Mouse (Mus musculus): ENCODE measurements around the gene Tigd3. TPM values are rescaled to one million over a fixed set of nuclear protein-coding genes. Genes with fewer than 3 reads are reported as not detected.

The Tigd3 gene
- total and polyA plus RNA-seq, 3 experiments: 2.1 to 2.2 TPM; not detected in 1

DNA sequence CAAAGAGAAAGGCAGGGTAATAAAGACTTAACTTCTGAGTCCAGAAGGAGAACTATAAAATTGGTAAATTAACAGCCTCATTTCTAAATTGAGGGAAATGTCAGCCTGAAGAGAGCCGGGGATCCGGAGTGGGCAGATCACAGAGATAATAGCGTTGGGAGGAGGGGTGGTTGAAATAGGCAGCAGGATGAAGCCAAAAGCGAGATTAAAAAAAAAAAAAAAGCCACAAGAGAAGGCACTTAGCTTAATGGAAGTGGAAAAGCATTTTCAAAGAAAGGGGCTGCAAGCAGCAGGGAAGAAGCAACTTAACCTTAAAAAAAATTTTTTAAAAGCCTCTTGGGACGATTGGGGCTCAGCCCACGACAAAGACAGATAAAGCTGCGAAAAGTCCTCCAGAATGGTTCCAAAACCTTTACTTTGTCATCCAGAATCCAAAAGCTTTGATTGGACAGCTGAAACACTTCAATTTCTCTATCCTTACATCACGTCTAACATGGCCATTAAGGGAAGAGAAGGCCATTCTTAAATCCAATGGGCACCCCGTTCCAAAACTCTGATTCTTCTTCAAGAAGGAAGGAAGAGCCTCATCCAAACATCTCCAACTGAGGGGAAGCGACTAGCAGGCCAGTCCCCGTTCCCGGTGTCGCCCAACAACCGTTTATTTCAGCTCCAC is 17.6 kb upstream of the Tigd3 start (continued):
- peak; percentile 47; a peak in 2 of 4 replicates for TF ChIP-seq EP300 (IDR thresholded peaks at IDR 0.05; ENCODE audit: low read depth in 1 of 2, low read length in 2 of 2)
- TF ChIP-seq TBP (IDR thresholded peaks at IDR 0.05; ENCODE audit: low read depth, low read length): no peak
- no peak for TF ChIP-seq HCFC1 (IDR thresholded peaks at IDR 0.05; ENCODE audit: low read depth, low read length)
- no peak for TF ChIP-seq SMC3 (IDR thresholded peaks at IDR 0.05; ENCODE audit: low read depth, low read length)
- TF ChIP-seq ZMIZ1 (IDR thresholded peaks at IDR 0.05; ENCODE audit: low read depth, low read length): no peak
- TF ChIP-seq MEF2A (IDR thresholded peaks at IDR 0.05; ENCODE audit: extremely low read depth, insufficient replicate concordance, low read depth, low read length, poor library complexity, severe bottlenecking): no peak
- no peak for TF ChIP-seq ZC3H11A (IDR thresholded peaks at IDR 0.05; ENCODE audit: low read depth, low read length)
- no peak; the same call in 1 of the 2 replicates for TF ChIP-seq MAX (IDR thresholded peaks at IDR 0.05; ENCODE audit: low read length)
- TF ChIP-seq NELFE (IDR thresholded peaks at IDR 0.05; ENCODE audit: low read depth, low read length): no peak
- no peak for TF ChIP-seq TAL1 (IDR thresholded peaks at IDR 0.05; ENCODE audit: low read length)

DNA sequence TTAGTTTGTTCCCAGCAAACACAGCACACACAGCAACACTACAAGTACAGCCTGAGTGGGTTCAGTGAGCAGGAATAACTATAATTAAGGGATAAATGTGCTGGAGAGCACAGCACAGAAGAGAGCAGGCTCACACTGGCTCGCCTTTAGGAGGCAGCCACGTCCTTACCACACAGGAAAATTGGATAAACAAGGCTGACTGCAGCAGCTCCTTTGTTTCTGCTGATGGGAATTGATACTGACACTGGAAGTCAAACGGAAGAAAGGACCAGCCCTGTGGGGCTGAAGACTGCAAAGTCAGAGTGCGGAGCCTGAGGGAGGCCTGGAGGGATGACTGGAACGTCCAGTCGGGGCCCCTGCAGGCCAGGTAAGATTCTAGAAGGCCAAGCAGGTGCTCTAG is 16.3 kb upstream of the Tigd3 start:
- Histone ChIP-seq H3K36me3 (ENCODE audit: control insufficient read depth in 1 of 2, insufficient read depth in 2 of 2, low read length in 2 of 2) (peaks cover 20 to 27% of the 10 kb centered on the region in 2 experiments), H3K27ac (ENCODE audit: control insufficient read depth, low read depth, low read length) (no peak overlapping the region), H3K79me2 (ENCODE audit: control insufficient read depth, insufficient read depth, low read length, poor library complexity) (peaks cover 48% of the 10 kb centered on the region), H3K4me3 (ENCODE audit: control insufficient read depth in 1 of 2, insufficient read depth in 1 of 2, low read depth in 2 of 2, low read length in 2 of 2) (no peak overlapping the region), H3K9me3 (replicated peaks; ENCODE audit: insufficient read depth, low read length) (no peaks in the 10 kb centered on the region), H3K9ac (ENCODE audit: control insufficient read depth, low read depth, low read length, poor library complexity, severe bottlenecking) (no peak overlapping the region), H3K4me1 (ENCODE audit: control insufficient read depth in 1 of 2, insufficient read depth in 2 of 2, low read length in 2 of 2) (peaks cover 8 to 25% of the 10 kb centered on the region in 2 experiments), H3K27me3 (ENCODE audit: control insufficient read depth in 1 of 2, insufficient read depth in 2 of 2, low read length in 2 of 2) (no peaks in the 10 kb centered on the region)
- no peak for DNase-seq (ENCODE audit: low read depth, low spot score)
- no peak for TF ChIP-seq ZNF384 (IDR thresholded peaks at IDR 0.05; ENCODE audit: low read depth, low read length)

GRCm38 (mm10) chr19:5907275-5907674 is 13.3 kb upstream of the Tigd3 start:
- no peak for TF ChIP-seq POLR2AphosphoS2 (IDR thresholded peaks at IDR 0.05; ENCODE audit: low read length)
- no peak for TF ChIP-seq MXI1 (IDR thresholded peaks at IDR 0.05; ENCODE audit: low read depth, low read length)
- TF ChIP-seq GABPA (IDR thresholded peaks at IDR 0.05; ENCODE audit: low read depth, low read length): no peak
- DNase-seq (ENCODE audit: low read depth, low spot score): no peak
- H3K9ac ChIP-seq (ENCODE audit: control insufficient read depth, low read depth, low read length, poor library complexity, severe bottlenecking): no peak overlapping the region
- H3K9me3 ChIP-seq (replicated peaks; ENCODE audit: insufficient read depth, low read length): no peaks in the 10 kb centered on the region
- H3K4me3 ChIP-seq (ENCODE audit: control insufficient read depth in 1 of 2, insufficient read depth in 1 of 2, low read depth in 2 of 2, low read length in 2 of 2): no peak overlapping the region
- H3K36me3 ChIP-seq (ENCODE audit: control insufficient read depth in 1 of 2, insufficient read depth in 2 of 2, low read length in 2 of 2): peaks cover 19 to 33% of the 10 kb centered on the region in 2 experiments
- H3K27me3 ChIP-seq (ENCODE audit: control insufficient read depth in 1 of 2, insufficient read depth in 2 of 2, low read length in 2 of 2): no peaks in the 10 kb centered on the region
- no peak overlapping the region for H3K27ac ChIP-seq (ENCODE audit: control insufficient read depth, low read depth, low read length)
- H3K4me1 ChIP-seq (ENCODE audit: control insufficient read depth in 1 of 2, insufficient read depth in 2 of 2, low read length in 2 of 2): peaks cover 8 to 16% of the 10 kb centered on the region in 2 experiments
- peaks cover 40% of the 10 kb centered on the region for H3K79me2 ChIP-seq (ENCODE audit: control insufficient read depth, insufficient read depth, low read length, poor library complexity)

All from MEL (cell line).